Mouse (Mus musculus) heart, adult 11 months (tissue): ENCODE measurements around the gene Lrch3.
"Not testable (repeated sequence)": the region's sequence is repeated elsewhere in the genome, so short reads cannot be mapped to it uniquely, and the experiment has no call there.

Source experiments
- DNase-seq: peaks from one replicate; pipeline ENCODE4 v3.0.0; 2022

Gene Lrch3

GRCm38 (mm10) chr16:33005216-33005615, 91.3 kb downstream of the Lrch3 start:
- DNase-seq = peak; percentile 91

- peak; percentile 58 for DNase-seq
Measured at GRCm38 (mm10) chr16:33006888-33007287, 93.0 kb downstream of the Lrch3 start.

GRCm38 (mm10) chr16:33007436-33007835, 93.5 kb downstream of the Lrch3 start:
- DNase-seq = peak; percentile 77

DNA sequence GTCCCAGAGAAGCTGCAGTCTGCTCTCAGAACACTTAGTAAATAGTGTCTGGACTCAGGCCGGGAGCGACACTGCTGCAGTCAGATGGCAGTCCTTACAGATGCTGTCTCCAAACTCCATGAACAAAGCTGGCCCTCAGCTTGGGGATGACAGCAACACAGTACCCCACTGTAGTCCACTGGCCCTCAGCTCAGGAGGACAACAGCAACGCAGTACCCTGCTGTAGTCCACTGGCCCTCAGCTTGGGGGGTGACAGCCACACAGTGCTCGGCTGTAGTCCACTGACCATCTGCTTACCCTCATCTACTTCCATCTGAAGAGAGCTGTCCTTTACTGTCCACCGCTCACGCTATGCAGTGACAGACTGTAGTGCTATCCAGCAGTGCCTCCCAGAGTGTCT, 96.3 kb downstream of the Lrch3 start:
- DNase-seq = peak; percentile 83

DNA sequence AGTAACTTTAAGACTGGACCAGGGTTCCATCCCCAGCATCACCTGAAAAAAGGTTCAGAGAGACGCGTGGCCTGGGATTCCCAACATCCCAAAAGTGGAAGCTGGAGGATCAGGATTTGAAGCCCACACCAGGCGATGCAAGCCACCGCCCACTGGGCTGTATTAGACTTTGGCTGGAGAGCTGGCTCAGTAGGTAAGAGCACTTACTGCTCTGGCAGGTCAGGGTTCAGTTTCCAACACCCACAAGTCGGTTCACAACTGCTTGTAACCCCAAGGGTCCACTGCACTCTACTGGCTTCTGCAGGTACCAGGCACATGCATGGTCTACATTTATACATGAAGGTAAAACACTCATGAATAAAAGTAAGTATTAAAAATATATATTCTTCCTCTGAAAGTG, 99.9 kb downstream of the Lrch3 start:
- peak; percentile 60 for DNase-seq

- DNase-seq = peak; percentile 91
Measured at GRCm38 (mm10) chr16:33014921-33015320, 101.0 kb downstream of the Lrch3 start.

DNA sequence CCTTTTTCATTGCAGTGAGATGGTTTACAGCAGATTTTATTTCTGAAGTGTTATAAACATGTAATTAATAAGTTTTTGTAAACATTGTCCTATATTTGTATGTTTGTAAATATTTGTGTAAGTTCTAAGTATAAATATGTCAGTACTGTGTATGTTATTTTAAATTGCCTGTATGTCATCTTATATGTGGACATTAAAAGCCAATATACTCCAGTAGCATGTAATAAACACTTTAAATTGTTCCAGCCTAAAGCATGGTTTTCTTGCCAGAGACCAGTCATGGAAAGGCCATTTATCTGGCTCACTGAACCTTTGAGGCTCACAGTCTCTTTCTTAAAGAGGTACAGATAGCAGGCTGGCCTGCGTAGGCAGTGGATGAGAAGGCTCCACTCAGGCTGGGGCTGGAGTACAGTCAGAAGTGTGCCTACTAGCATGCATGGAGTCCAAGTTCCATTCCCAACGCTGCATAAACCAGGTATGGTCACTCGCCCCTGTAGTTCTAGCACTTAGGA, 101.6 kb downstream of the Lrch3 start:
- DNase-seq = peak; percentile 69

DNA sequence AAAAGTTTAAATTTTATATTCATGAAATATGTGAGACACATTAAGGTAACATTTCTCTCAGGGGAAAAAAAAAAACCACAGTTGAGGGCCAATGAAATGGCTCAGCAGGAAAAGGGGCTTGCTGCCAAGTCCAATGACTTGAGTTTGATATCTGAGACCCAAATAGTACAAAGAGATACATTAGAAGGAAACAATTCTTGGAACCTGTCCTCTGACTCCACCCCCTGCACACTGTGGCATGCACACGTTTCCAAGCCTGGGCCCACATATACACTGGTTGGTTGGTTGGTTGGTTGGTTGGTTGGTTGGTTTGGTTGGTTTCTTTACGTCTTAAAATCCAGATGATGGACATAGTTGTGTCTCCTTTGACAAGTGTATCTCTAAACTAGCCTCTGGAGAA, 102.1 kb downstream of the Lrch3 start:
- peak; percentile 56 for DNase-seq

DNA sequence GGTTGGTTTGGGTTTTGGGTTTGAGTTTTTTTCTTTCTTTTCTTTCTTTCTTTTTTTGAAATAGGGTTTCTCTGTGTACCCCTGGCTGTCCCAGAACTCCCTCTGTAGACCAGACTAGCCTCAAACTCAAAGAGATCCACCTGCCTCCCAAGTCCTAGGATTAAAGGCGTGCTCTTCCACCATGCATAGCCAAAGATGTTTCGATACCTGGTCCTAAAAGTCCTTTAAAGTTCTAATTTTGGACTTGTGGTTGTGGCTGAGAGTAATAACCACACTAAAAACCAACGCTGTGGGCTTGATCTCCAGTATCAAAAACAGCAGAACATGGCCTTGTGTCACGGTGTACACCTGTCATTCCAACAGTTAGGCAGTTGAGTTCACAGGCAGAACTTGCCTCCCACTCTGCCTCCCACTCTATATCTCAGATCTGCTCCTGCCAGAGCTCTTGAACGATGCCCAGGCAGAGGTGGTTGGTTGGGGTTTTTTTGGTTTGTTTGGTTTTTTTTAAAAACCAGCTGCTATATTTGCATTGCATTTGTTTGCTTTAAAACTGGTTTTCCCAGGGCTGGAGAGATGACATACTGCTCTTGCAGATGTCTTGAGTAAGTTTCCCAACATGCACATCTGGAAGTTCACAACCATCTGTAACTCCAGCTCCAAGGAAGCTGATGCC, 103.9 kb downstream of the Lrch3 start:
- peak; percentile 71 for DNase-seq

DNA sequence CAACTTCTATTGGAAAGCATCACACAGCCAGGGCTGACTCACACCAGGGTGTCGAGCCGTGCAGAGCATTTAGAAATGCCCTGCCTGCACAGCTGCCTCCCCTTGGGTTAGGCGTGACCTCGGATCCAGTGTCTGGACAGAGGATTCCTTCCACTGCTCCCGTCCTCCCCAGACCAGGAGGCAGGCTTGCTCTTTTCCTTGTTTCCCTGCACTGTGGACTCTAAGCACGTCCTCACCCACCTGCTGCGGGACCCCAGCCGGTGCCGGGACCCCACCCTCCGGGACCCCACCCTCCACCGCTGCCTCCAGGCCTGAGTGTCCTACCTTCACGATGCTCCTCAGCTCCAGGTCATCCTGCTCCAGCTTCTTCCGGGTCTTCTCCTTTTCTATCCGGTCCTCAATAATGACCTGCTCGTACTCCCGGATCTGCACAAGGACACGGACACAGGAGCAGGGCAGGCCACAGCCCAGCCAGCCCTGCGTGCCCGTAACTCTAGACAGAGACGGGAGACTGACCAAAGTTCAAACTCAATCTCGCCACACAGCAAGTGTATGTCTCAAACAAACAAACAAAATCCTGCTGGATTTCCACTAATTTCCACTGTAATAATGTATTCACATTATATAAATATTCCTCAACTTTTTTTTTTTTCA, 105.3 kb downstream of the Lrch3 start:
- DNase-seq = peak; percentile 82

GRCm38 (mm10) chr16:33021381-33021780, 107.5 kb downstream of the Lrch3 start:
- no peak for DNase-seq

DNA sequence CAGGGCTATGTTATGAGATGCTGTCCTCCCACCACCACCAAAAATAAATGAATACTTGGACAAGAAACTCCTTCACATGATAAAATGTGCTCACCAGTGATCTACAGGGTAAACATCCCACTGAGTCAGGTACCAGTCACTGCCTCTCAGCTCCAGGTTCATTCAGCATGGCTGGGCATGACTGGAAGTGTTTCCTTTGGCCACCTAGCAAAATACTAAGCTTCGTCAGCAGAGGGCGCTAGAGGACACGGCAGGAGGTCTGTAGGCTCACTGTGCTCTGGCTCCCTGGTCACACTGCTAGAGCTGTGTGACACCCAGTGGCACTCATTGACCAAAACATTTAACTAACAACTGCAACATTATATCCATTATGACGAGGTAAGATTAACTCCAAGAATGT, 109.8 kb downstream of the Lrch3 start:
- peak; percentile 96 for DNase-seq

DNA sequence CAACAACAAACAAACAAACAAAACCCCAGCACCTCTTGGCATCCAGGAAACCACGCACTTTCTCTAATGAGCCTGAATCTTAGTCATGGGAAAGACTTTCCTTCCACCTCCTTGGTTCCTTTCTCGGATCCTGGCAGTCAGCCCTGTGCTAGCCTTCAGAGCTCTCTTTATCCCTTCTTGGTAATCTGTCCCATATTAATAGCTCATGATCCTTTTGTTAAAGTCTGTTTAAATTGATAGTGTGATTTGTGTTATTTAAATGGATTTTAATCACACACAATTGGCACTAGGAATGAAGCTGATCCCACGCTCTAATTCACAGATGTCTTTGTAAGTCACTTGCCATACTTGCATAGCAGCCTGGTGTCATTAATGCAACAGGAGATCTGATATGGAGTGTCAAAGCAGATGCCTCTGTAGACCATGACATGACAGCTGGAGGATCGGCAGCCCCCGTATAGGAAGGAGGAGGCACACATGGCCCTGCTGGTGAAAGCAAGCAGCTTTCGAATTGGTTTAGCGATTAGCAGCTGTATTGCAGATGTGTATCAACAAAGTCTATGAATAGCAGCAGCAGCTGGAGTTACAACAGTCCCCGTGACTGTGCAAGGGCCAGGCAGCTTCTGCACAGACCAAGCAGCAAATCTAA, 110.7 kb downstream of the Lrch3 start:
- no peak for DNase-seq

- DNase-seq = no peak
Measured at GRCm38 (mm10) chr16:33026357-33026756, 112.5 kb downstream of the Lrch3 start.

DNA sequence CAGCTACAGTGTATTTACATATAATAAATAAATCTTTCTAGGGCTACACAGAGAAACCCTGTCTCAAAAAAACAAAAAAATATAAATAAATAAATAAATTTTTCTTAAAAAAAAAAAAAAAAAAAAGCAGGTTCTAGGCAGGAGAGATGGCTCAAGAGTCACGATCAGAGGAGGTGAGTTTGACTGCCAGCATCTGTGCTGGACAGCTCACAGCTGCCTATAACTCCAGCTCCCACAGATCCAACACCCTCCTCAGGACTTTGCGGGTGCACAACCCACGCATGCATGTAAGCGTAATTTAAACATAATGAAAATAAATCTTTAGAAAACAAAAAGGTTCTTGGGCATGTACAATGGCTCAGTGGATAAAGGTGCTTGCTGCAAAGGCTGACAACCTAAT, 122.1 kb downstream of the Lrch3 start:
- DNase-seq = no peak

- no peak for DNase-seq
Measured at GRCm38 (mm10) chr16:33042682-33043081, 128.8 kb downstream of the Lrch3 start.

DNA sequence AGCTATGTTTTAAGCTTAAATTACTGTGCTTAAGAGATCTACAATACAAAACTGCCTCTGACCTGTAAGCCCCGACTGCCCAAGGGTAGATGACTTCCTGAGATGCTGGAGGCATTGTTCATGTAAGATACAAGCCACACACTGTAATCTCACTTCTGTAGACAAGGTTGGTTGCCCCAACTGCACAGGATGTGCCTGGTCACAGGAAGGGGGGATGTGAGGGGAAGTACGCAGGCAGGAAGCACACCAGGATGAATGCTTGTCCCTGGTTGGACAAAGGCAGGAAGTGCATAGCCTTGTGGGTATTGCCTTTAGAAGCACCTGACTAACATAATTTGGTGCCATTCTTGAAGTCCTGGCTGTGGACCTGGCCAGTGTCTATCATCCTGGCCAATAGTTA, 129.4 kb downstream of the Lrch3 start:
- DNase-seq = no peak

- no peak for DNase-seq
Measured at GRCm38 (mm10) chr16:33048004-33048403, 134.1 kb downstream of the Lrch3 start.

- DNase-seq = no peak
Measured at GRCm38 (mm10) chr16:33048686-33049085, 134.8 kb downstream of the Lrch3 start.

DNA sequence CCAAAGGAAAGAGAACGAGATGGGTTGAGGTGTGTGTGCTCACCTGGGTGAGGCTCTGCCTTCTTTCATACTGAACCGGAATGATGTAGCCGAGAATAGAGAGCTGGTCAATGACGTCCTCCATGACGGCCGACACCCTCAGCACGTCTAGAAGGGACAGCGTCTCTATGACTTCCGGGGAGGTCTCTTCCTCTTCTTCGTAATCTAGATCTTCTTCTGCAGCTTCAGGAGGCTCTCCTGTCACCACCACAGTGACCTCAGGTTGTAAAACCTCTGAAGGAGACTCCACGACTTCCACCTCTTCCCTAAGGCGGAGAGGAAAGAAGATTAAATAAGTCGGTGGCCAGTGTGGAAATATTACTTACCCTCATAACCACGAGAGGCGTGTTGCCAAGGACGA, 135.9 kb downstream of the Lrch3 start:
- no peak for DNase-seq

DNA sequence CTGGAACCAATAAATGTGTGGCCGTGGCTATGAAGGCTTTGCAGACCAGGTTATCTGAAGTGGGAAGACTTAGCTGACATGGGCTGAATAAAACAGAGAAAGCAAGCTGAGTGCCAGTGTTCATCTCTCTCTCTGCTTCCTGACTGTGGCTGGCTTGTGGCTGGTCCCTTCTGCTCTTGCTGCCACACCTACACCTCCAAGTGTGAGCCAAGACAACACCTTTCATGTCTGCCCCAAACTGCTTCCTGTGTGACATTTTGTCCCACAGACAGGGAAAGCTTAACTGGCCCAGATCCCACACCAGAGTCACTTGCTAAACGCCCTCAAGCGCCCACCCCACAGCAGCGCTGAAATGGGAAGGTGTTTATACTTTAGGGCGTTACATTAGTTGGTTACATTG, 139.2 kb downstream of the Lrch3 start:
- peak; percentile 83 for DNase-seq

GRCm38 (mm10) chr16:33054927-33055326, 141.0 kb downstream of the Lrch3 start:
- DNase-seq = not testable (repeated sequence)

- peak; percentile 92 for DNase-seq
Measured at GRCm38 (mm10) chr16:33055655-33056054, 141.8 kb downstream of the Lrch3 start.
